Mouse (Mus musculus) spleen, adult 2 months (tissue): ENCODE data around the gene Nenf. TPM values are rescaled to one million over a fixed set of nuclear protein-coding genes. Genes with fewer than 3 reads are reported as not detected.

Source experiments
- DNase-seq, 2 experiments: peaks; one replicate each; pipeline versions ENCODE4 v3.0.0 to v3.0.0-alpha.2; 2012 to 2021; ENCODE audit warnings: low spot score in 2 of 2, low read depth in 1 of 2
- H3K27ac ChIP-seq: fragments of 200-500 bp; 2 replicates; pipeline ENCODE4 v1.5.1; 2012; ENCODE audit warnings: low read length, inconsistent platforms; ENCODE audit not compliant: insufficient read depth
- H3K27me3 ChIP-seq: fragments of 200-500 bp; 2 replicates; pipeline ENCODE4 v1.6.1; 2012; ENCODE audit warnings: mild to moderate bottlenecking, moderate library complexity, low read length, inconsistent platforms; ENCODE audit not compliant: control insufficient read depth, insufficient read depth
- H3K36me3 ChIP-seq: fragments of 200-500 bp; 2 replicates; pipeline ENCODE4 v1.6.1; 2012; ENCODE audit warnings: mild to moderate bottlenecking, low read length, inconsistent platforms; ENCODE audit not compliant: control insufficient read depth, insufficient read depth
- H3K4me1 ChIP-seq: fragments of 200-500 bp; 2 replicates; pipeline ENCODE4 v1.6.1; 2011; ENCODE audit warnings: inconsistent platforms; ENCODE audit not compliant: control insufficient read depth, insufficient read depth, insufficient read length
- H3K4me3 ChIP-seq: fragments of 200-500 bp; 2 replicates; pipeline ENCODE4 v1.5.1; 2011; ENCODE audit warnings: mild to moderate bottlenecking, inconsistent platforms; ENCODE audit not compliant: insufficient read depth, insufficient read length; ENCODE audit errors: extremely low read depth
- CTCF ChIP-seq: fragments of 200-500 bp; IDR thresholded peaks from 2 replicates; pipeline ENCODE4 v1.5.1; 2011; ENCODE audit warnings: mild to moderate bottlenecking, inconsistent platforms; ENCODE audit not compliant: insufficient read depth, insufficient read length, insufficient replicate concordance; ENCODE audit errors: extremely low read depth
- POLR2A ChIP-seq: fragments of 200-500 bp; IDR thresholded peaks from 2 replicates; pipeline ENCODE4 v1.6.1; 2011; ENCODE audit warnings: low read depth, low read length, inconsistent platforms
- WGBS: fragments of 180-500 bp; shearing (Covaris S2); methylation state at CpG from one replicate; pipeline ENCODE4 v1.1.7; 2018; 5-methylcytosine and 5-hydroxymethylcytosine counted together
- polyA plus RNA-seq: library from polyadenylated mRNA; depleted of rRNA; stranded (reverse); fragments of >200 nt; gene quantifications from 2 replicates; pipeline ENCODE4 v1.2.3, GENCODE M21; 2012

Nenf gene
- polyA plus RNA-seq, 1 experiment = 51.4 TPM

GRCm38 (mm10) chr1:191350355-191350754 lies 32.4 kb upstream of the Nenf start:
- Histone ChIP-seq H3K36me3 (peaks cover 50% of the 10 kb centered on the region), H3K27ac (no peak overlapping the region), H3K4me3 (no peak overlapping the region), H3K27me3 (no peaks in the 10 kb centered on the region), H3K4me1 (no peaks in the 10 kb centered on the region)
- no peak for DNase-seq
- over 99% methylated on average over 5 of the region's 5 CpGs for WGBS
- TF ChIP-seq POLR2A (no peak), CTCF (no peak)

- no peak overlapping the region for H3K4me3 ChIP-seq
- no peak overlapping the region for H3K27ac ChIP-seq
- no peak for DNase-seq
- peaks cover 53% of the 10 kb centered on the region for H3K36me3 ChIP-seq
- TF ChIP-seq CTCF (no peak), POLR2A (no peak)
- WGBS = 90% methylated on average over 23 of the region's 23 CpGs
- H3K27me3 ChIP-seq = no peaks in the 10 kb centered on the region
- no peaks in the 10 kb centered on the region for H3K4me1 ChIP-seq
Observed at GRCm38 (mm10) chr1:191349486-191350037, 31.6 kb upstream of the Nenf start.

- DNase-seq = no peak
- no peak overlapping the region for H3K4me3 ChIP-seq
- WGBS = 83% methylated on average over 5 of the region's 5 CpGs
- TF ChIP-seq CTCF (no peak), POLR2A (no peak)
- H3K36me3 ChIP-seq = peaks cover 49% of the 10 kb centered on the region
- no peak overlapping the region for H3K27ac ChIP-seq
- H3K27me3 ChIP-seq = no peaks in the 10 kb centered on the region
- H3K4me1 ChIP-seq = no peaks in the 10 kb centered on the region
Observed at GRCm38 (mm10) chr1:191348996-191349395, 31.0 kb upstream of the Nenf start.

- no peak for DNase-seq
- no peak overlapping the region for H3K4me3 ChIP-seq
- 91% methylated on average over 2 of the region's 2 CpGs for WGBS
- H3K4me1 ChIP-seq = no peaks in the 10 kb centered on the region
- no peaks in the 10 kb centered on the region for H3K27me3 ChIP-seq
- TF ChIP-seq POLR2A (no peak), CTCF (no peak)
- H3K36me3 ChIP-seq = peaks cover 46% of the 10 kb centered on the region
- H3K27ac ChIP-seq = no peak overlapping the region
Observed at GRCm38 (mm10) chr1:191348592-191348991, 30.6 kb upstream of the Nenf start.

GRCm38 (mm10) chr1:191347602-191348001 lies 29.6 kb upstream of the Nenf start:
- H3K36me3 ChIP-seq = peaks cover 45% of the 10 kb centered on the region
- no peak overlapping the region for H3K4me3 ChIP-seq
- DNase-seq = no peak
- H3K4me1 ChIP-seq = no peaks in the 10 kb centered on the region
- no peaks in the 10 kb centered on the region for H3K27me3 ChIP-seq
- WGBS = 95% methylated on average over 8 of the region's 8 CpGs
- TF ChIP-seq CTCF (no peak), POLR2A (no peak)
- no peak overlapping the region for H3K27ac ChIP-seq

GRCm38 (mm10) chr1:191340530-191340929 lies 22.5 kb upstream of the Nenf start:
- no peak for DNase-seq
- no peak for TF ChIP-seq POLR2A
- TF ChIP-seq CTCF = no peak
- peaks cover 46% of the 10 kb centered on the region for H3K36me3 ChIP-seq
- 93% methylated on average over 4 of the region's 4 CpGs for WGBS
- H3K4me3 ChIP-seq = no peak overlapping the region
- no peak overlapping the region for H3K27ac ChIP-seq
- no peaks in the 10 kb centered on the region for H3K27me3 ChIP-seq
- no peaks in the 10 kb centered on the region for H3K4me1 ChIP-seq

- no peak for DNase-seq
- no peaks in the 10 kb centered on the region for H3K27me3 ChIP-seq
- WGBS = 92% methylated on average over 2 of the region's 2 CpGs
- no peak for TF ChIP-seq CTCF
- no peak overlapping the region for H3K4me3 ChIP-seq
- H3K36me3 ChIP-seq = peaks cover 43% of the 10 kb centered on the region
- H3K4me1 ChIP-seq = no peaks in the 10 kb centered on the region
- H3K27ac ChIP-seq = no peak overlapping the region
Observed at GRCm38 (mm10) chr1:191339876-191340275, 21.9 kb upstream of the Nenf start.

GRCm38 (mm10) chr1:191334500-191334899 lies 16.5 kb upstream of the Nenf start:
- DNase-seq = peak in 1 of 2 experiments; percentile 40
- 24% methylated on average over 5 of the region's 5 CpGs for WGBS
- H3K4me3 ChIP-seq = no peak overlapping the region
- peaks cover 4% of the 10 kb centered on the region; the same call in 1 of the 2 replicates for H3K4me1 ChIP-seq
- TF ChIP-seq CTCF = no peak
- TF ChIP-seq POLR2A = no peak
- H3K27ac ChIP-seq = no peak overlapping the region
- H3K36me3 ChIP-seq = peaks cover 22% of the 10 kb centered on the region
- H3K27me3 ChIP-seq = no peaks in the 10 kb centered on the region
